Mouse (Mus musculus) CH12.LX (cell line): ENCODE results near the gene Arl6ip4. TPM values are rescaled to one million over a fixed set of nuclear protein-coding genes. Genes with fewer than 3 reads are reported as not detected.

ENCODE experiments used
- DNase-seq: peaks from one replicate; pipeline ENCODE4 v3.0.0-alpha.2; 2013; ENCODE audit errors: extremely low read depth
- H3K27ac ChIP-seq: 2 replicates; pipeline ENCODE4 v1.5.1; 2012; ENCODE audit warnings: low read depth, mild to moderate bottlenecking, control low read depth, moderate library complexity; ENCODE audit not compliant: insufficient read depth
- H3K27me3 ChIP-seq: replicated peaks from 2 replicates; pipeline ENCODE3; 2012; ENCODE audit warnings: inconsistent platforms
- H3K36me3 ChIP-seq, 2 experiments: replicated peaks in 1 of 2; 2 replicates each; pipeline versions ENCODE3 to v1.6.1; 2012; ENCODE audit warnings: inconsistent platforms in 1 of 2, low read length in 1 of 2, mild to moderate bottlenecking in 1 of 2, mixed read lengths in 1 of 2, moderate library complexity in 1 of 2; ENCODE audit not compliant: control insufficient read depth in 1 of 2, insufficient read depth in 1 of 2
- H3K4me1 ChIP-seq, 2 experiments: 2 replicates each; pipeline ENCODE4 v1.6.1; 2012; ENCODE audit warnings: inconsistent platforms in 1 of 2, moderate library complexity in 1 of 2; ENCODE audit not compliant: insufficient read depth in 2 of 2, control insufficient read depth in 1 of 2
- H3K4me2 ChIP-seq: 2 replicates; pipeline ENCODE4 v1.6.1; 2012; ENCODE audit warnings: low read depth, mild to moderate bottlenecking, control low read depth; ENCODE audit not compliant: poor library complexity, insufficient read depth, severe bottlenecking
- H3K4me3 ChIP-seq, 3 experiments: fragments of 150-350 bp in 1 of 3; sonication (generic) in 1 of 3; replicated peaks in 1 of 3; 2 replicates each; pipeline versions ENCODE3 to v1.5.1; 2011 to 2012; ENCODE audit warnings: low read depth in 2 of 3, low read length in 2 of 3, mild to moderate bottlenecking in 2 of 3, moderate library complexity in 2 of 3, control low read depth in 1 of 3, improper control_type of control experiment in 1 of 3, inconsistent platforms in 1 of 3, mixed read lengths in 1 of 3; ENCODE audit not compliant: poor library complexity in 1 of 3
- H3K79me2 ChIP-seq: replicated peaks from 2 replicates; pipeline ENCODE4 v1.6.1; 2012; ENCODE audit warnings: mild to moderate bottlenecking, moderate library complexity; ENCODE audit not compliant: control insufficient read depth, poor library complexity, insufficient read depth, severe bottlenecking; ENCODE audit errors: extremely low read depth
- H3K9ac ChIP-seq: 2 replicates; pipeline ENCODE4 v1.6.1; 2012; ENCODE audit warnings: low read depth, mild to moderate bottlenecking, control low read depth, moderate library complexity; ENCODE audit not compliant: insufficient read depth
- H3K9me3 ChIP-seq: replicated peaks from 2 replicates; pipeline ENCODE3; 2012; ENCODE audit warnings: low read length, inconsistent platforms, mixed read lengths
- CTCF ChIP-seq, 2 experiments: IDR thresholded peaks in 1 of 2; conservative IDR thresholded peaks in 1 of 2; 2 replicates each; pipeline ENCODE4 v1.5.1; 2011 to 2012; ENCODE audit warnings: low read depth in 2 of 2, low read length in 2 of 2, improper control_type of control experiment in 1 of 2, inconsistent platforms in 1 of 2, mild to moderate bottlenecking in 1 of 2, moderate library complexity in 1 of 2
- ELF1 ChIP-seq: IDR thresholded peaks from 2 replicates; pipeline ENCODE4 v1.6.1; 2014; ENCODE audit warnings: low read depth, mild to moderate bottlenecking, inconsistent platforms, low read length, improper control_type of control experiment
- EP300 ChIP-seq: IDR thresholded peaks from 2 replicates; pipeline ENCODE4 v1.6.1; 2011; ENCODE audit warnings: low read length, improper control_type of control experiment
- ETS1 ChIP-seq: conservative IDR thresholded peaks from 2 replicates; pipeline ENCODE4 v1.6.1; 2012; ENCODE audit warnings: low read depth, mild to moderate bottlenecking, inconsistent platforms, low read length, improper control_type of control experiment, moderate library complexity
- HCFC1 ChIP-seq: IDR thresholded peaks from 2 replicates; pipeline ENCODE4 v1.6.1; 2012; ENCODE audit warnings: low read depth, mild to moderate bottlenecking, inconsistent platforms, low read length, improper control_type of control experiment
- IRF4 ChIP-seq: IDR thresholded peaks from 2 replicates; pipeline ENCODE4 v1.6.1; 2014; ENCODE audit warnings: low read depth, mild to moderate bottlenecking, inconsistent platforms, low read length, improper control_type of control experiment
- JUND ChIP-seq: conservative IDR thresholded peaks from 2 replicates; pipeline ENCODE4 v1.6.1; 2011; ENCODE audit warnings: low read depth, low read length, improper control_type of control experiment
- MAZ ChIP-seq: IDR thresholded peaks from 2 replicates; pipeline ENCODE4 v1.6.1; 2012; ENCODE audit warnings: low read depth, mild to moderate bottlenecking, inconsistent platforms, low read length, improper control_type of control experiment, moderate library complexity
- POLR2AphosphoS2 ChIP-seq: IDR thresholded peaks from 2 replicates; pipeline ENCODE4 v1.6.1; 2011; ENCODE audit warnings: low read depth, low read length, improper control_type of control experiment
- RAD21 ChIP-seq: IDR thresholded peaks from 2 replicates; pipeline ENCODE4 v1.6.1; 2011; ENCODE audit warnings: low read depth, mild to moderate bottlenecking, low read length, improper control_type of control experiment, moderate library complexity
- SMC3 ChIP-seq: IDR thresholded peaks from 2 replicates; pipeline ENCODE4 v1.6.1; 2011; ENCODE audit warnings: low read depth, low read length, improper control_type of control experiment
- TBP ChIP-seq: conservative IDR thresholded peaks from 2 replicates; pipeline ENCODE4 v1.6.1; 2011; ENCODE audit warnings: low read depth, low read length, improper control_type of control experiment
- UBTF ChIP-seq: IDR thresholded peaks from 2 replicates; pipeline ENCODE4 v1.6.1; 2012; ENCODE audit warnings: low read depth, mild to moderate bottlenecking, inconsistent platforms, low read length, improper control_type of control experiment, moderate library complexity
- USF1 ChIP-seq: IDR thresholded peaks from 2 replicates; pipeline ENCODE4 v1.6.1; 2014; ENCODE audit warnings: low read depth, mild to moderate bottlenecking, inconsistent platforms, low read length, improper control_type of control experiment
- dilution Hi-C: fragments of 300-500 bp; cut with MboI; formaldehyde crosslinking; loops from 2 replicates; pipeline ENCODE4 v1.14.3; 2020; ENCODE audit warnings: low sequenced_read_pairs; ENCODE audit not compliant: extremely low pct_unique_long_range_greater_than_20kb, extremely low pct_ligation_motif_present
- in situ Hi-C: fragments of 300-500 bp; cut with MboI; formaldehyde crosslinking; loops from 3 replicates; pipeline ENCODE4 v1.14.3; 2019; ENCODE audit warnings: low sequenced_read_pairs, low pct_ligation_motif_present, low pct_unique_long_range_greater_than_20kb, mixed read lengths
- polyA plus RNA-seq: library from polyadenylated mRNA; unstranded; fragments of >175 nt; gene quantifications from 2 replicates; pipeline ENCODE4 v1.2.1, GENCODE M21; 2012; ENCODE audit warnings: low read depth; ENCODE audit not compliant: insufficient read length
- total RNA-seq, 2 experiments: library from RNA; depleted of rRNA; stranded (reverse); fragments of 300-350 nt in 1 of 2; fragments of >200 nt in 1 of 2; gene quantifications; 2 replicates each; pipeline ENCODE4 v1.2.3; 2012 to 2014

Gene Arl6ip4
- total and polyA plus RNA-seq, 3 experiments: 37.2 to 130 (median 63.2) TPM

DNA sequence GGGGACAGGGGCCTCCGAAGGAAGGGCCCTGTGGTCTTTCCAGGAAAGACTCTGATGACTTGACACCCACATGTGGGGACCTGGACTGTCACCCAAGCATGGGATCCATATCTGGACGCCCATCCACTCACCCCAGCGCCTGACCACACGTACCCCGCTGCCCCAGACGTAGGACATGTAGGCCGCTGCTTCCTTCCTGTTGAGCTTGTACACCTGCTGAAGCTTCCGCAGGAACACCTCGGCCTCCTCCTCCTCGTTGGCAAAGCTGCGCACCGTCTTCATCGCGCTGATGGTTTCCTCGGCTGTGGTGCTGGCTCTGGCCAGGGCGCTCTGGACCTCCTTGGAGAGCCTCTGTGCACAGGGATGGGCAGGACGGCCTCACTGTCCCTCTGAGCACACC lies 36.0 kb upstream of the Arl6ip4 start:
- Histone ChIP-seq H3K79me2 (no peaks in the 10 kb centered on the region), H3K27me3 (no peaks in the 10 kb centered on the region), H3K9ac (no peak overlapping the region), H3K9me3 (no peaks in the 10 kb centered on the region), H3K27ac (no peak overlapping the region), H3K36me3 (peaks cover 0 to 2% of the 10 kb centered on the region in 2 experiments), H3K4me3 (no peak overlapping the region), H3K4me1 (peaks cover 11 to 25% of the 10 kb centered on the region in 2 experiments), H3K4me2 (no peak overlapping the region)
- TF ChIP-seq USF1: no peak
- no peak for TF ChIP-seq EP300
- no peak for TF ChIP-seq SMC3
- no peak for TF ChIP-seq CTCF (conservative IDR thresholded peaks at IDR 0.05 in 1 of 2, IDR thresholded peaks at IDR 0.05 in 1 of 2; ENCODE audit: low read depth in 2 of 2, low read length in 2 of 2)
- no peak for TF ChIP-seq JUND
- no peak for TF ChIP-seq ELF1
- no peak for TF ChIP-seq ETS1
- dilution Hi-C loops: no loop called here
- in situ Hi-C loops: loop anchor here (5.0 to 10.0 kb wide), 3 partner anchors 78 to 263 kb away; no protein-coding TSS in a partner anchor
- no peak for DNase-seq

GRCm38 (mm10) chr5:124082447-124082846 lies 33.4 kb upstream of the Arl6ip4 start:
- dilution Hi-C loops: no loop called here
- H3K27me3 ChIP-seq: no peaks in the 10 kb centered on the region
- H3K9ac ChIP-seq: no peak overlapping the region
- H3K4me3 ChIP-seq: no peak overlapping the region
- no peak overlapping the region for H3K27ac ChIP-seq
- H3K79me2 ChIP-seq: no peaks in the 10 kb centered on the region
- no peak overlapping the region for H3K4me2 ChIP-seq
- in situ Hi-C loops: loop anchor here (5.0 to 10.0 kb wide), 3 partner anchors 80 to 265 kb away; no protein-coding TSS in a partner anchor
- TF ChIP-seq ELF1 (no peak), UBTF (no peak), HCFC1 (no peak), POLR2AphosphoS2 (no peak), IRF4 (no peak)
- H3K9me3 ChIP-seq: no peaks in the 10 kb centered on the region
- peaks cover 0 to 4% of the 10 kb centered on the region in 2 experiments for H3K36me3 ChIP-seq
- peaks cover 0 to 10% of the 10 kb centered on the region in 2 experiments; a peak in 1 of 4 replicates for H3K4me1 ChIP-seq
- DNase-seq: no peak

DNA sequence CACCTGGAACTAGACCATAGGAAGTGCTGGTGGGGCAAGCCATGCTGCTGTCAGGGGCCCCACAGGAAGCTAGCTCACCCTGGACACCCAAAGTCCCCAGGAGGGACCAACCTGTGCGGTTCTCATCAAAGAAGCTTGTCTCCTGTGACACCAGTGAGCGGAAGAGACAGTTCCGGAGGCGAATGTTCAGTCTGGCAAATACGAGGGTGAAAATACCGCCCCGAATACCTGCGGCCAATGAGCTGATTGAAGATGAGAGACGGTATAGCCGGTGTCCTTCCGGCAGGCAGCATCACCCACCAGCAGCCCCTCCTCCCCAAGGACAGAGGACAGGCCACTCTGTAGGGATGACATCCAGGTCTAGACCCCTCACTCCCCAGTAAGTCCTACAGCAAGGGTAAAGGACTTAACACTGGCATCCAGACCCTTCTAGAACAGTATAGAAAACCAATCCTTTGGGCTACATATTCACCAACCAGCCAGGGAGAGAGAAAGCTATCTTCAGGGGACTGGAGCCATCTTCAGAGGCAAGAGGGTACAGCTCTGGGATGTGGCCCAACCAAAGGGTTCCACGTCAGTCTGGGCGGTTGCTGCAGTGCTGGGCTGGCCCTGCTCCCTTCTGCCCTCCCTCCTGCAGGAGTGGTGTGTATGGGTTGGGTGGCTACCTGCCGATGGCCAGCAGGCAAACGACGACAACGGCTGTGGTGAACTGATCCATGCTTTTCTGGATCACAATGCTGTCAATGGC lies 32.8 kb upstream of the Arl6ip4 start:
- no peak overlapping the region for H3K9ac ChIP-seq
- dilution Hi-C loops: no loop called here
- no peaks in the 10 kb centered on the region for H3K79me2 ChIP-seq
- H3K4me2 ChIP-seq: no peak overlapping the region
- peaks cover 0 to 10% of the 10 kb centered on the region in 2 experiments; a peak in 1 of 4 replicates for H3K4me1 ChIP-seq
- H3K9me3 ChIP-seq: no peaks in the 10 kb centered on the region
- in situ Hi-C loops: loop anchor here (5.0 to 10.0 kb wide), 3 partner anchors 81 to 266 kb away; no protein-coding TSS in a partner anchor
- H3K27me3 ChIP-seq: no peaks in the 10 kb centered on the region
- no peak overlapping the region for H3K4me3 ChIP-seq
- TF ChIP-seq CTCF (conservative IDR thresholded peaks at IDR 0.05 in 1 of 2, IDR thresholded peaks at IDR 0.05 in 1 of 2; ENCODE audit: low read depth in 2 of 2, low read length in 2 of 2) (peak in 1 of 2 experiments; percentile 15; a peak in 1 of 4 replicates), TBP (no peak), RAD21 (peak; percentile 29), MAZ (no peak)
- H3K36me3 ChIP-seq: peaks cover 0 to 4% of the 10 kb centered on the region in 2 experiments
- no peak overlapping the region for H3K27ac ChIP-seq
- no peak for DNase-seq
